Mouse (Mus musculus) spleen, adult 2 months (tissue): ENCODE results near the gene Ttyh2.

Experiments used
- CTCF ChIP-seq: fragments of 200-500 bp; IDR thresholded peaks from 2 replicates; pipeline ENCODE4 v1.5.1; 2011; ENCODE audit warnings: mild to moderate bottlenecking, inconsistent platforms; ENCODE audit not compliant: insufficient read depth, insufficient read length, insufficient replicate concordance; ENCODE audit errors: extremely low read depth
- POLR2A ChIP-seq: fragments of 200-500 bp; IDR thresholded peaks from 2 replicates; pipeline ENCODE4 v1.6.1; 2011; ENCODE audit warnings: low read depth, low read length, inconsistent platforms

DNA sequence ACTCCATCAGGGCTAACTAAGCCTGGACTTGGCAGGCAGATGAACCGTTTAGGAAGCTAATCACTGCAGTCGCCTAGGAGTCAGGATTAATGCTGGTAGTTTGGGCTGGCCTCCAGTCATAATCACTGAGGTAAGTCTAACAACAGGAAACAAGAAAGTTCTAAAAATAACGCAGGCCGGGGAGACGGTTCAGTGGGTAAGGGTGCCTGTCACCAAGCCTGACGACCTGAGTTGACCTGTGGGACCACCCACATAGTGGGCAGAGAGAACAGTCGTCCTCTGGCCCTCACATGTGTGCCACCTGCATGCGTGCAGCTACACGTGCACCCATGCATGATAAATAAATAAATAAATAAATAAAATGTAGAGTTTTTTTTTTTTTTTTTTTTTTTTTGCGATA is 65.4 kb downstream of the Ttyh2 start:
- TF ChIP-seq POLR2A = no peak
- TF ChIP-seq CTCF = no peak
